Mouse (Mus musculus): ENCODE measurements around the gene Gars. TPM values are rescaled to one million over a fixed set of nuclear protein-coding genes. Genes with fewer than 3 reads are reported as not detected.

Gars gene
- polyA plus RNA-seq, 1 experiment from 2014 or later, result 136 TPM

DNA sequence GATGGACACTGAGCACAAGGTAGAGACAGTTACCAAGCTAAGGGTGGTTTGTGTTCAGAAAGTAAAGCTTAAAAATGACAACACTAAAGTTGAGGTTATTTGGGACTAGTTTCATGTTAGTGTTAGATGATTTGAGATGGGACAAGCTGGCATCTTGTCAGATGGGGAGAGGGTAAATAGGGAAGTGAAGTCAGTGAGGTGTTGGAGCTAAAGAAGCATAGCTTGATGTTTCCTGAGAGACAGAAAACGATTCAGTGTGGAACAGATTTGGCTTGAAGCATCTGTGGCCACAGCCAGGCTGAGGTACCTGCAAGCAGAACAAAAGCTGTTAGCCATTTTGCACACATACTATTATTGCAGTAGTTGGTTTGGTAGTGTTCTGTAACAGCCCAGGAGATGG, 7.5 kb downstream of the Gars start:
- Histone ChIP-seq H3K9ac (ENCODE audit: low read length) (no peak overlapping the region), H3K4me3 (replicated peaks; ENCODE audit: low read length) (no peak overlapping the region), H3K9me3 (replicated peaks; ENCODE audit: control insufficient read depth, low read length) (no peaks in the 10 kb centered on the region), H3K27ac (ENCODE audit: low read length) (no peak overlapping the region), H3K27me3 (ENCODE audit: control insufficient read depth, insufficient read depth, low read length) (no peaks in the 10 kb centered on the region), H3K36me3 (ENCODE audit: control insufficient read depth, insufficient read depth, low read length) (peaks cover 8% of the 10 kb centered on the region; the same call in 1 of the 2 replicates), H3K4me1 (ENCODE audit: control insufficient read depth, insufficient read depth, low read length) (0 out of 2 replicates have a peak, but pooled peaks cover under 1% of the 10 kb centered on the region), H3K4me2 (ENCODE audit: low read depth, low read length) (no peak overlapping the region)
- ATAC-seq (ENCODE audit: insufficient read depth, low FRiP score), result no peak
- WGBS, result 42% methylated on average over 1 of the region's 1 CpGs

DNA sequence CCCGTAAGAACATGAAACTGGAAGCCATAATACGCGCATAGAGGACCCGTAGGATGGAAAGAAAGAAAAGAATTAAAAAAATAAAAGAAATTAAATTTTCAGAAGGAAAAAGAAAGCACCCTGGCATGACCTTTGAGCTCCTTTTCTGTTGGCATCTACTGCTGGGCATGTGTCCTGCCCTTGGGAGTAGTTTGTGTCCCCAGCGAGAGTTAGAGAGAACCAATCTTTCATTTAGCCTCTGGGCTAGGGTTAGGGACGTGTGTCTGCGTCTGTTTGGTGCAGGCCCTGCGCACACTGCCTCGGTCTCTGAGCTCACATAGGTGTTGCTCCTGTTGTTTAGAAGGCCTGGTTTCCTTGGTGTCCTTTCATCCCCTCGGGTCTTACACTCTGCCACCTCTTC, 11.4 kb downstream of the Gars start:
- Histone ChIP-seq H3K27ac (ENCODE audit: low read length) (no peak overlapping the region), H3K4me2 (ENCODE audit: low read depth, low read length) (no peak overlapping the region), H3K9me3 (replicated peaks; ENCODE audit: control insufficient read depth, low read length) (no peaks in the 10 kb centered on the region), H3K4me1 (ENCODE audit: control insufficient read depth, insufficient read depth, low read length) (no peaks in the 10 kb centered on the region), H3K9ac (ENCODE audit: low read length) (no peak overlapping the region), H3K27me3 (ENCODE audit: control insufficient read depth, insufficient read depth, low read length) (no peaks in the 10 kb centered on the region), H3K4me3 (replicated peaks; ENCODE audit: low read length) (no peak overlapping the region), H3K36me3 (ENCODE audit: control insufficient read depth, insufficient read depth, low read length) (peaks cover 23% of the 10 kb centered on the region)
- WGBS, result 93% methylated on average over 10 of the region's 10 CpGs
- ATAC-seq (ENCODE audit: insufficient read depth, low FRiP score), result no peak

DNA sequence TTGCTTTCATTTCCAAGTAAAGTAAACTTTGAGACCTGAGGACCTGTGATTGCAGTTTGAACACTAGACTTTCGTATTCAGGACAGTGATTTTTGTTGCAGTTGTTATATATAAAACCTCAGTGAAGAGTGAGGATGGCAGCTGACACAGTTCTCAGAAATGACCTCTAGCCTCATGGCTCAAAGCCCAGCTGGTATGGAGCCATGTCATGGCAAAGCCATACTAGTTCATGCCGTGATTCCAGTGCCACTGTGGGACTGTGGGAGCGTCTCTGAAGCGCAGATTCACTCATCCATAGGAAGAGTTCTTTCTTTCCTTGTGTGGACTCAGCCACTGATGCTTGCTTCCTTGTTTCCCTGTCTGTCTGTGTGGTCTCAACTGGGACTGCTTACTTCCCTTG, 16.7 kb downstream of the Gars start:
- H3K4me1 ChIP-seq (ENCODE audit: control insufficient read depth, insufficient read depth, low read length), result no peaks in the 10 kb centered on the region
- WGBS, result 92% methylated on average over 4 of the region's 4 CpGs
- no peak overlapping the region for H3K4me2 ChIP-seq (ENCODE audit: low read depth, low read length)
- peaks cover 33% of the 10 kb centered on the region; the same call in 1 of the 2 replicates for H3K36me3 ChIP-seq (ENCODE audit: control insufficient read depth, insufficient read depth, low read length)
- H3K9ac ChIP-seq (ENCODE audit: low read length), result no peak overlapping the region
- H3K27me3 ChIP-seq (ENCODE audit: control insufficient read depth, insufficient read depth, low read length), result no peaks in the 10 kb centered on the region
- H3K9me3 ChIP-seq (replicated peaks; ENCODE audit: control insufficient read depth, low read length), result no peaks in the 10 kb centered on the region
- no peak overlapping the region for H3K4me3 ChIP-seq (replicated peaks; ENCODE audit: low read length)
- H3K27ac ChIP-seq (ENCODE audit: low read length), result no peak overlapping the region
- ATAC-seq (ENCODE audit: insufficient read depth, low FRiP score), result no peak

DNA sequence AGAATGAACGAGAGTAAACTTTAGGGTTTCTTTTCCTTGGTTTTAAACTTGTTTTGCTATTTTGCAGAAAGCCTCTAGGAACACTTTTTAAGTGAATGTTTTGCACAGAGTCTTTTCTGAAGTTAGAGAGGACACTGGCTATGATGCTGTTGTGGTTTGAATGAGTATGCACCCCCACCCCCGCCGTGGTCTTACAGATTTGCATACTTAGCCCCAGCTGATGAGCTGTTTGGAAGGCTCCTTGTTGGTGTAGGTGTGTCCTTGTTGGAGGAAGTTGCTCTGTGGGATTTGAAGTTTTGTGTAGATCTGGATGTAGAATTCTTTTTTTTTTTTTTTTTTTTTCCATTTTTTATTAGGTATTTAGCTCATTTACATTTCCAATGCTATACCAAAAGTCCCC, 19.6 kb downstream of the Gars start:
- WGBS, result 85% methylated on average over 3 of the region's 3 CpGs
- Histone ChIP-seq H3K9me3 (replicated peaks; ENCODE audit: control insufficient read depth, low read length) (no peaks in the 10 kb centered on the region), H3K4me3 (replicated peaks; ENCODE audit: low read length) (no peak overlapping the region), H3K36me3 (ENCODE audit: control insufficient read depth, insufficient read depth, low read length) (peaks cover 31% of the 10 kb centered on the region), H3K4me1 (ENCODE audit: control insufficient read depth, insufficient read depth, low read length) (no peaks in the 10 kb centered on the region), H3K9ac (ENCODE audit: low read length) (no peak overlapping the region), H3K4me2 (ENCODE audit: low read depth, low read length) (no peak overlapping the region), H3K27me3 (ENCODE audit: control insufficient read depth, insufficient read depth, low read length) (no peaks in the 10 kb centered on the region), H3K27ac (ENCODE audit: low read length) (no peak overlapping the region)
- no peak for ATAC-seq (ENCODE audit: insufficient read depth, low FRiP score)

DNA sequence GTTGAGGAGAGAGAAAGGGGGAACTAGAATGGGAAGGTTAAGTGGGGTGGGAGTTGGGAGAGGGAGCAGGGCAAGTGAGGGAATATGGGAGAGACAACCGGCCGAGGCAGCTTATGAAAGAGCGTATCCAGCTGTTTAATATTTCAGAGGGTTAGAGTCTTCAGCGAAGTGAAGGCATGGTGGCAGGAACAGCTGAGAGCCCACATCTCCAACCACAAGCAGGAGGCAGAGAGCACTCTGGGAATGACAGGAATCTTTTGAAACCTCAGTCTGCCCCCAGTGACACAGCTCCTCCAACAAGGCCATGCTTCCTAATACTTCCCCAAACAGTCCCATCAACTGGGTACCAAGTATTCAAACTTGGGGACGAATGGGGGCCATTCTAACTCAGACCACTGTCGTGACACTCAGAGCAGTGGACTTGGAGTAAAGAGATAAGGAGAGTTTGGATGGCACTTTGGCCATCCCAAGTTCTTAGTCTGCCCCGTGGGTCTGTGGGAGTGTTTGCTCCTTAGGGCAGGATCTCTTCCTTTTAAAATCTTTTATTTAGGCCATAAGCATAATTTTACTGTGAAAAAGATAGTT, 22.5 kb downstream of the Gars start:
- H3K36me3 ChIP-seq (ENCODE audit: control insufficient read depth, insufficient read depth, low read length), result peaks cover 17% of the 10 kb centered on the region; the same call in 1 of the 2 replicates
- H3K4me3 ChIP-seq (replicated peaks; ENCODE audit: low read length), result no peak overlapping the region
- H3K27ac ChIP-seq (ENCODE audit: low read length), result no peak overlapping the region
- H3K4me1 ChIP-seq (ENCODE audit: control insufficient read depth, insufficient read depth, low read length), result no peaks in the 10 kb centered on the region
- H3K4me2 ChIP-seq (ENCODE audit: low read depth, low read length), result no peak overlapping the region
- WGBS, result 86% methylated on average over 7 of the region's 7 CpGs
- ATAC-seq (ENCODE audit: insufficient read depth, low FRiP score), result no peak
- H3K27me3 ChIP-seq (ENCODE audit: control insufficient read depth, insufficient read depth, low read length), result no peaks in the 10 kb centered on the region
- no peak overlapping the region for H3K9ac ChIP-seq (ENCODE audit: low read length)
- H3K9me3 ChIP-seq (replicated peaks; ENCODE audit: control insufficient read depth, low read length), result no peaks in the 10 kb centered on the region

DNA sequence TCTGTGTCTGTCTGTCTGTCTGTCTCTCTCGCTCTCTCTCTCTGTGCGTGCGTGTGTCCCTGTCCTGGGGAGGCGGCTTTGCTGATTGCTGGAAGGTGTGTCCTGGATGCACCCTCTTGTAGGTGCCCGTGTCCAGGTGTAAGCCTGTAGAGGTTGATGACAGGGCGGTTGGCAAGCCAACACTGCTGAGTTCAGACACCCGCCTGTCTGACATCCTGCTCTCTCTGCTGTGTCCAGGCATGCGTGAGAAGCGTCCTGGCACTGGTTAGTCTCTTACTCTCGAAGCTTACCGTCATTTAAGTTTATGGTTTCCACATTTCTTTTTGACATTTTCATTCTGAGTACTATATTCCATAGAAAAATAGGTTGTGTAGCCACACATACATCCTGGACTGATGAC, 23.5 kb downstream of the Gars start:
- Histone ChIP-seq H3K4me3 (replicated peaks; ENCODE audit: low read length) (no peak overlapping the region), H3K9me3 (replicated peaks; ENCODE audit: control insufficient read depth, low read length) (no peaks in the 10 kb centered on the region), H3K36me3 (ENCODE audit: control insufficient read depth, insufficient read depth, low read length) (peaks cover 20% of the 10 kb centered on the region; the same call in 1 of the 2 replicates), H3K27me3 (ENCODE audit: control insufficient read depth, insufficient read depth, low read length) (no peaks in the 10 kb centered on the region), H3K4me2 (ENCODE audit: low read depth, low read length) (no peak overlapping the region), H3K4me1 (ENCODE audit: control insufficient read depth, insufficient read depth, low read length) (no peaks in the 10 kb centered on the region), H3K27ac (ENCODE audit: low read length) (no peak overlapping the region), H3K9ac (ENCODE audit: low read length) (no peak overlapping the region)
- 88% methylated on average over 11 of the region's 11 CpGs for WGBS
- no peak for ATAC-seq (ENCODE audit: insufficient read depth, low FRiP score)

DNA sequence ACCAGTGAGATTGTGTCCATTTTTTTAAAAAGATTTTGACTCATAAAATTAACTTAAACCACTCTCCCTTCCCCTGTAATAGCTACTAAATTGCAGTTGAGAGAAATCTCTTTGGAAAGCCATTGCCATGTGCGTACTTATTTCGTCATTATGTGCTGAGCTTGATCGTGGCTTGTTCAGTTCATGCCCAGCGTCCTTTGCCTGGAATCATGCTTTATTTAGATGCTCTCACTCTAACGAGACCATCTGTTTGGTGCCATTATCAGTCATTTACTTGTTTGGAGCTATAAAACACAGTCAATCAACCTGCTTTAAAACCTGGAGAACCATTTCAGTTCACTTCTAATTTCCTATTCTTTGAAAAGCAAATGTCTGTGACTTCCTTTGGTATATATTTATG, 24.4 kb downstream of the Gars start:
- peaks cover 20% of the 10 kb centered on the region; the same call in 1 of the 2 replicates for H3K36me3 ChIP-seq (ENCODE audit: control insufficient read depth, insufficient read depth, low read length)
- no peak overlapping the region for H3K4me2 ChIP-seq (ENCODE audit: low read depth, low read length)
- no peaks in the 10 kb centered on the region for H3K9me3 ChIP-seq (replicated peaks; ENCODE audit: control insufficient read depth, low read length)
- H3K27ac ChIP-seq (ENCODE audit: low read length), result no peak overlapping the region
- H3K9ac ChIP-seq (ENCODE audit: low read length), result no peak overlapping the region
- no peak overlapping the region for H3K4me3 ChIP-seq (replicated peaks; ENCODE audit: low read length)
- WGBS, result 90% methylated on average over 5 of the region's 5 CpGs
- H3K27me3 ChIP-seq (ENCODE audit: control insufficient read depth, insufficient read depth, low read length), result no peaks in the 10 kb centered on the region
- no peak for ATAC-seq (ENCODE audit: insufficient read depth, low FRiP score)
- H3K4me1 ChIP-seq (ENCODE audit: control insufficient read depth, insufficient read depth, low read length), result no peaks in the 10 kb centered on the region

DNA sequence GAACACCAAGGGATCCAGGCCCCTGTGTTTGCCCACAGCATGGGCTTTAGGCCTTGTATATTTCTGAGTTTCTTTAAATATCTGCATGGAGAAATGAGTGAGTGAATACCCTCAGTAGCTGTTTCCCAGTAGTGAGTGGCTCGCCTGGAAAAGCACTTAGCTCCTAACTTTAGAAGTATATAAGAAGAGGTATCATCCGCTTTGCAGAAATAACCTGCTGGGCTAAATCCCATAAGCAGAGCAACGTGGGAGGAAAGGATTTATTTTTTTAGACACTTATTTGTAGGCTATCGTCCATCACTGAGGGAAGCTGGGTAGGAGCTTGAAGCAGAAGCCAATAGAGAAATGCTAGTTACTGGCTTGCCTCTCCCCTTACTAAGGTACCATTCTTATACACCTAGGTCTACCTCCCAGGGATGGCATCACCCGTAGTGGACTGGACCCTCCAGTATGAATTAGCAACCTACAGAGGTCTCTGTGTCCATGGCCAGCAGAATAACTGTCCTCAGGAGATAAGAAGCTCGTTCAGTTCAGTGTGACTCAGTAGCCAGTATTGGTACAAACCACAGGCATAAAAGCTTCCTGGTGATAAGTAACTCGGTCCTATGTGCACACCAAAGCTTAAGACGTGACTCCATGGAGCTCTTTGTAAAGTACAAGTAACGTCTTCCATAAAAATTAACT, 26.1 kb downstream of the Gars start:
- Histone ChIP-seq H3K27ac (ENCODE audit: low read length) (no peak overlapping the region), H3K9ac (ENCODE audit: low read length) (no peak overlapping the region), H3K36me3 (ENCODE audit: control insufficient read depth, insufficient read depth, low read length) (peaks cover 24% of the 10 kb centered on the region; the same call in 1 of the 2 replicates), H3K27me3 (ENCODE audit: control insufficient read depth, insufficient read depth, low read length) (no peaks in the 10 kb centered on the region), H3K4me3 (replicated peaks; ENCODE audit: low read length) (no peak overlapping the region), H3K4me1 (ENCODE audit: control insufficient read depth, insufficient read depth, low read length) (no peaks in the 10 kb centered on the region), H3K4me2 (ENCODE audit: low read depth, low read length) (no peak overlapping the region), H3K9me3 (replicated peaks; ENCODE audit: control insufficient read depth, low read length) (no peaks in the 10 kb centered on the region)
- 86% methylated on average over 9 of the region's 9 CpGs for WGBS
- ATAC-seq (ENCODE audit: insufficient read depth, low FRiP score), result no peak

DNA sequence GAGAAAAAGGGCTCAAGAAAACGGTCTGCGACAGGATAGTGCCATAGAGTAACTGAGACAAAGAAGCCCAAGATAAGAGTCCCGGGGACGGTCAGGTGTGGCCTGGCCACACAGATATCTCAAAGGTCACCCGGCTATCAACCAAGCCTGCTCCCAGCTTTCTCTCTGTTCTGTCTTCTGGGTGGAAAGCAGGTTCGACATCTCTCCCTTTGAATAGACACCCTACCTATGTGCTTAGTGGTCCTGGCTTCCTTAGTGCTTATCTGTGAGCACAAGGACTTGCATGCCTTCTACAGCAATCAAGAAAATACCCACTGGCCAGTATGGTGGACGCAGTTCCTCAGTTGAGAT, 26.6 kb downstream of the Gars start:
- H3K27me3 ChIP-seq (ENCODE audit: control insufficient read depth, insufficient read depth, low read length), result no peaks in the 10 kb centered on the region
- H3K4me3 ChIP-seq (replicated peaks; ENCODE audit: low read length), result no peak overlapping the region
- WGBS, result 80% methylated on average over 7 of the region's 7 CpGs
- no peaks in the 10 kb centered on the region for H3K4me1 ChIP-seq (ENCODE audit: control insufficient read depth, insufficient read depth, low read length)
- H3K9ac ChIP-seq (ENCODE audit: low read length), result no peak overlapping the region
- ATAC-seq (ENCODE audit: insufficient read depth, low FRiP score), result no peak
- H3K36me3 ChIP-seq (ENCODE audit: control insufficient read depth, insufficient read depth, low read length), result peaks cover 20% of the 10 kb centered on the region; the same call in 1 of the 2 replicates
- H3K9me3 ChIP-seq (replicated peaks; ENCODE audit: control insufficient read depth, low read length), result no peaks in the 10 kb centered on the region
- H3K27ac ChIP-seq (ENCODE audit: low read length), result no peak overlapping the region
- H3K4me2 ChIP-seq (ENCODE audit: low read depth, low read length), result no peak overlapping the region

Measured in stomach, embryonic 16.5 days (tissue).